Mouse (Mus musculus): ENCODE measurements around the gene Tsen15. TPM values are rescaled to one million over a fixed set of nuclear protein-coding genes. Genes with fewer than 3 reads are reported as not detected.

Tsen15 gene
- total RNA-seq (2014; rRNA removed; ENCODE audit: low replicate concordance) (28.8 and 281 TPM in 2 replicates), polyA plus RNA-seq (2015; fragmentation: Nextera tagmentation; extraction: Ambion mirVana) (29.1 and 36.9 TPM in 2 replicates)

DNA sequence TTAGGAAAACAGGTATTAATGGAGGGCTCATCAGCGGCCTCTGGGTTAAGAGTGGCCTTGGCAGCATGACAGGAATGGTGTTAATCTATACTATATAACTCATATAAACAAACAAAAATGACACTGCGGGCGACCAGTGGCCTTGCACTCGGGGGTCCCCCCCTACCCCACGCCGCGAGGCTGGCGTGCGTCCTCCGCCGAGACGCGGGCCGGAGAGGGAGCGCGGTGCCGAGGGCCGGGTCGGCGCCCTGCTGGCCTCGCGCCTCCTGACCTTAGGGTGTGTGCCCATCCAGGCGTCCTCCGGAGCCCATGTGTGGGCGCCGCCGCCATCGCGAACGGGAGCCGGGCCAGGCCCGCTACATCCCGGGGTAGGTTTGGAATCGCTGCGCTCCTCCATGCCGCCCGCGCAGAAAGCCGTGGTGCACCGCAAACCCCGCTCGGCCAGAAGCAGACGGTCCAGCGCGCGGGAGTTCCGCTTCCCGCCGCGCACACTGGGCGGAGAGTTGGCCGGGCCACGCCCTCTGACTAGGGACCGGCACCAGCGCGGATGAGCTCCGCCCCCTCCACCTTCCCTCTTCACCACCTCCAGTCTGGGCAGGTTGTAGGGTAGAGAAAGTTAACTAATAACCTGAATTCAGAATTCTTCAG is at the start of gene Tsen15:
Gene Tsen15, minus strand, starts transcription at position 501 of the 648 bp plus-strand sequence.
- H3K4me3 ChIP-seq (ENCODE audit: low read depth, low read length): peak within 1 kb of the TSS; percentile 98
- TF ChIP-seq CTCF (IDR thresholded peaks at IDR 0.05; ENCODE audit: low read depth): no peak
- TF ChIP-seq EP300 (IDR thresholded peaks at IDR 0.05; ENCODE audit: low read depth): no peak
- WGBS: under 1% methylated on average over 56 of the region's 57 CpGs
- no peaks in the 10 kb centered on the region for H3K4me1 ChIP-seq (ENCODE audit: control insufficient read depth, insufficient read depth)
- peak; percentile 96 for ATAC-seq (ENCODE audit: insufficient read depth, low read depth)
- H3K27me3 ChIP-seq (ENCODE audit: control insufficient read depth, insufficient read depth, low read length): no peaks in the 10 kb centered on the region
- H3K4me2 ChIP-seq (ENCODE audit: low read depth, low read length): peak within 1 kb of the TSS; percentile 69
- no peak within 1 kb of the TSS for H3K27ac ChIP-seq (ENCODE audit: low read depth)
- peak within 1 kb of the TSS; percentile 76 for H3K9ac ChIP-seq (replicated peaks; ENCODE audit: low read depth, low read length)
- no peaks in the 10 kb centered on the region for H3K9me3 ChIP-seq (replicated peaks; ENCODE audit: control insufficient read depth, low read length)
- peaks cover 15% of the 10 kb centered on the region; the same call in 1 of the 2 replicates for H3K36me3 ChIP-seq (replicated peaks; ENCODE audit: control insufficient read depth, insufficient read depth, low read length)
- DNase-seq (ENCODE audit: low spot score): peak; percentile 70

DNA sequence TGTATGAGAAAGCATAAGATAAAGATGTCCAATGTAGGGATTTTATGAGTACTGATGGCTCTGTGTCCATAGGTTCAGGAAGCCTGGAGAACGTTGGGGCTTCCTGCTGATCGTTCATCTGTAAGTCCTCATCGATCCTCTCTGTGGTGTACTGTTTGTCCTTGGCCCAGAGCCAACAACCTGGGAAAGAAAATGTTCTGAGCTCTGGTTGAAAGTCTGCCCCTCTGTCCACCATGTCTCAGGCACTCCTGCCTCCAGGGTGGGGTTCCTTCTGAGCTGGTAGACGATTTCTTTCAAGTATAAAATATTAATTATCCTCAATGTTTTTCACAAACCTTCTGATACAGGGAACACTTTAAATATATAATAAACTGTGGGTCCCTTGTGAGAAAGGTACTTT is 47.7 kb upstream of the Tsen15 start:
- no peaks in the 10 kb centered on the region for H3K36me3 ChIP-seq (replicated peaks; ENCODE audit: control insufficient read depth, insufficient read depth, low read length)
- no peak for DNase-seq (ENCODE audit: low spot score)
- ATAC-seq (ENCODE audit: insufficient read depth, low read depth): no peak
- TF ChIP-seq EP300 (IDR thresholded peaks at IDR 0.05; ENCODE audit: low read depth): no peak
- TF ChIP-seq CTCF (IDR thresholded peaks at IDR 0.05; ENCODE audit: low read depth): no peak
- no peak overlapping the region for H3K9ac ChIP-seq (replicated peaks; ENCODE audit: low read depth, low read length)
- no peak overlapping the region for H3K4me2 ChIP-seq (ENCODE audit: low read depth, low read length)
- H3K9me3 ChIP-seq (replicated peaks; ENCODE audit: control insufficient read depth, low read length): no peaks in the 10 kb centered on the region
- 67% methylated on average over 4 of the region's 4 CpGs for WGBS
- no peaks in the 10 kb centered on the region for H3K27me3 ChIP-seq (ENCODE audit: control insufficient read depth, insufficient read depth, low read length)
- H3K4me1 ChIP-seq (ENCODE audit: control insufficient read depth, insufficient read depth): 0 out of 2 replicates have a peak, but pooled peaks cover 1% of the 10 kb centered on the region
- no peak overlapping the region for H3K4me3 ChIP-seq (ENCODE audit: low read depth, low read length)
- H3K27ac ChIP-seq (ENCODE audit: low read depth): no peak overlapping the region

GRCm38 (mm10) chr1:152429805-152430204 is 43.3 kb upstream of the Tsen15 start:
- 72% methylated on average over 7 of the region's 7 CpGs for WGBS

DNA sequence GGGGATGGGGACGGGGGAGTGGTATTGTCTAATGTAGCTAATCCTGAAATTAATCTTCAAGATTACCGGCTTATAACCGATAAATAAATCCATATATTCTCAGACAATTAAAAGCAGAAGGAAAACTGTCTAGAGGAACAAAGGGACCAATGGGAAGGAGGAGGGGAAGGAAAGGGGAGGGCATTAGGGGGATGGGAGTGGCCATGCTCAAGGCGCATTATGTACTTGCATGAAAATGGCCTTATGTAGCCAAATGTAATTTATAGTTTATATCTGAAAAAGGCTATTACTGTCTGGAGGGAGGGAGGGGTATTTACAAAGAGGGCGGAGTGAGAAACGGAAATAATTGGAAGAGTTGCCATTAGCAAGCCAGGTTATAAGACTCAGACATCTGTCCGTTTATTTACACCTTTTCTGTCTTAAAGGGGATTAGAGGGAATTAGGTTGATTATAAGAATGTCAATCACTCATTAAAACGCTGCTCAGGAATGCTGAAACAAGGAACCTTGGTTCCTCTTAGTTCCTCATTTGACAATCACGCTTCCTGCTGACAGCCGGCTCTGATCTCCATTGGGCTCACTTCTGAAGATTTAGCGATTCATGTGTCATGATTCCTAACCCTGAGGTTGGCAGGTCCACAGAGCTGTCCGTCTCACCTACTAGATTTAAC is 41.6 kb upstream of the Tsen15 start:
- Histone ChIP-seq H3K4me2 (ENCODE audit: low read depth, low read length) (no peak overlapping the region), H3K4me3 (ENCODE audit: low read depth, low read length) (no peak overlapping the region), H3K27me3 (ENCODE audit: control insufficient read depth, insufficient read depth, low read length) (no peaks in the 10 kb centered on the region), H3K27ac (ENCODE audit: low read depth) (no peak overlapping the region), H3K4me1 (ENCODE audit: control insufficient read depth, insufficient read depth) (peaks cover 5% of the 10 kb centered on the region; the same call in 1 of the 2 replicates), H3K9ac (replicated peaks; ENCODE audit: low read depth, low read length) (no peak overlapping the region), H3K9me3 (replicated peaks; ENCODE audit: control insufficient read depth, low read length) (no peaks in the 10 kb centered on the region), H3K36me3 (replicated peaks; ENCODE audit: control insufficient read depth, insufficient read depth, low read length) (no peaks in the 10 kb centered on the region)
- TF ChIP-seq CTCF (IDR thresholded peaks at IDR 0.05; ENCODE audit: low read depth): no peak
- no peak for TF ChIP-seq EP300 (IDR thresholded peaks at IDR 0.05; ENCODE audit: low read depth)
- ATAC-seq (ENCODE audit: insufficient read depth, low read depth) (no peak), DNase-seq (ENCODE audit: low spot score) (no peak)
- WGBS: 72% methylated on average over 12 of the region's 12 CpGs

More at GRCm38 (mm10) chr1:152429805-152430204, 43.3 kb upstream of the Tsen15 start:
- H3K36me3 ChIP-seq (replicated peaks; ENCODE audit: control insufficient read depth, insufficient read depth, low read length): no peaks in the 10 kb centered on the region
- no peak overlapping the region for H3K27ac ChIP-seq (ENCODE audit: low read depth)
- ATAC-seq (ENCODE audit: insufficient read depth, low read depth) (no peak), DNase-seq (ENCODE audit: low spot score) (no peak)
- H3K4me2 ChIP-seq (ENCODE audit: low read depth, low read length): no peak overlapping the region
- no peak overlapping the region for H3K4me3 ChIP-seq (ENCODE audit: low read depth, low read length)
- H3K9me3 ChIP-seq (replicated peaks; ENCODE audit: control insufficient read depth, low read length): no peaks in the 10 kb centered on the region
- no peaks in the 10 kb centered on the region for H3K4me1 ChIP-seq (ENCODE audit: control insufficient read depth, insufficient read depth)
- no peak overlapping the region for H3K9ac ChIP-seq (replicated peaks; ENCODE audit: low read depth, low read length)
- H3K27me3 ChIP-seq (ENCODE audit: control insufficient read depth, insufficient read depth, low read length): no peaks in the 10 kb centered on the region
- no peak for TF ChIP-seq CTCF (IDR thresholded peaks at IDR 0.05; ENCODE audit: low read depth)
- TF ChIP-seq EP300 (IDR thresholded peaks at IDR 0.05; ENCODE audit: low read depth): no peak

DNA sequence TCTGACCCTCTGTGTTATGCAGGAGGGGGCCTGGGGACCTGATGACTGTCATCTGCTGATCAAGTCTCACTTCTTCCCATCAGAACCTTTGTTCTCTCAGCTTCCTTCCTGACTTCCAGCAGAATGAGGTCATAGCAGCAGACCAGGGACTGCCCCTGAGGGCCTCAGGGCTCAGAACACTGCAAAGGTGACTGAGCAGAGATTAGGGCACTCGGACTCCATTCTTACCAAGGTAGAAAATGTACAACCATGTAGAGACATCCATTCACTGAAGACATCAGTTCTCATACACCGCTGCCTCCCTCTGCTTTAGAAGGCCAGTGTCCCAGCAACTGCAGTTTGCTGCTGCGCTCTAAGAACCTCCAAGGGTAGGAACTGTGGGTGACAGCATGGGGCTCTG is 36.6 kb upstream of the Tsen15 start:
- Histone ChIP-seq H3K4me3 (ENCODE audit: low read depth, low read length) (no peak overlapping the region), H3K9ac (replicated peaks; ENCODE audit: low read depth, low read length) (no peak overlapping the region), H3K9me3 (replicated peaks; ENCODE audit: control insufficient read depth, low read length) (no peaks in the 10 kb centered on the region), H3K4me2 (ENCODE audit: low read depth, low read length) (no peak overlapping the region), H3K27me3 (ENCODE audit: control insufficient read depth, insufficient read depth, low read length) (no peaks in the 10 kb centered on the region), H3K4me1 (ENCODE audit: control insufficient read depth, insufficient read depth) (peaks cover 8% of the 10 kb centered on the region; the same call in 1 of the 2 replicates), H3K27ac (ENCODE audit: low read depth) (peak overlapping the region; percentile 62; the same call in 1 of the 2 replicates), H3K36me3 (replicated peaks; ENCODE audit: control insufficient read depth, insufficient read depth, low read length) (no peaks in the 10 kb centered on the region)
- ATAC-seq (ENCODE audit: insufficient read depth, low read depth) (peak; percentile 39; the same call in 1 of the 2 replicates), DNase-seq (ENCODE audit: low spot score) (no peak)
- TF ChIP-seq EP300 (IDR thresholded peaks at IDR 0.05; ENCODE audit: low read depth) (no peak), CTCF (IDR thresholded peaks at IDR 0.05; ENCODE audit: low read depth) (no peak)
- WGBS: 59% methylated on average over 3 of the region's 3 CpGs

Measured in heart, postnatal 0 days (tissue).